Mouse (Mus musculus) stomach, embryonic 14.5 days (tissue): ENCODE measurements at regions not wholly inside any gene's neighbourhood (a gene's known extent, or its start where the extent isn't known, plus 50 kb on each side); places are given as distances from the start of the nearest gene placed in this dataset.

Experiments used
- ATAC-seq: fragments of 200-750 bp; cut with Nextera tagmentation; 2 replicates; pipeline ENCODE4 v1.8.0; 2017; ENCODE audit warnings: low read depth, moderate TSS enrichment; ENCODE audit not compliant: insufficient number of reproducible peaks, insufficient read depth, low FRiP score
- H3K27ac ChIP-seq: fragments of 300-500 bp; sonication (generic); 2 replicates; pipeline ENCODE4 v1.5.1; 2014; ENCODE audit warnings: mild to moderate bottlenecking, low read length, moderate library complexity, mixed read lengths
- H3K27me3 ChIP-seq: fragments of 300-500 bp; sonication (generic); 2 replicates; pipeline ENCODE4 v1.6.1; 2014; ENCODE audit warnings: low read length, control low read depth, mixed read lengths; ENCODE audit not compliant: control insufficient read depth, insufficient read depth
- H3K36me3 ChIP-seq: fragments of 300-500 bp; sonication (generic); 2 replicates; pipeline ENCODE4 v1.6.1; 2014; ENCODE audit warnings: mild to moderate bottlenecking, control low read depth, low read length, moderate library complexity, mixed read lengths; ENCODE audit not compliant: control insufficient read depth, insufficient read depth
- H3K4me1 ChIP-seq: fragments of 300-500 bp; sonication (generic); 2 replicates; pipeline ENCODE4 v1.6.1; 2014; ENCODE audit warnings: low read length, control low read depth, mixed read lengths; ENCODE audit not compliant: control insufficient read depth, insufficient read depth
- H3K4me2 ChIP-seq: fragments of 300-500 bp; sonication (generic); replicated peaks from 2 replicates; pipeline ENCODE4 v1.6.1; 2014; ENCODE audit warnings: low read depth, low read length, control low read depth
- H3K4me3 ChIP-seq: fragments of 300-500 bp; sonication (generic); 2 replicates; pipeline ENCODE4 v1.5.1; 2014; ENCODE audit warnings: low read depth, low read length, control low read depth
- H3K9ac ChIP-seq: fragments of 300-500 bp; sonication (generic); replicated peaks from 2 replicates; pipeline ENCODE4 v1.6.1; 2014; ENCODE audit warnings: low read depth, mild to moderate bottlenecking, control low read depth, low read length, moderate library complexity, mixed read lengths
- H3K9me3 ChIP-seq: fragments of 300-500 bp; sonication (generic); 2 replicates; pipeline ENCODE4 v1.6.1; 2016; ENCODE audit warnings: low read depth, low read length, control low read depth; ENCODE audit not compliant: control insufficient read depth
- WGBS: fragments of 180-500 bp; shearing (Covaris S2); extraction: QIAGEN DNeasy Blood & Tissue Kit; methylation state at CpG from one replicate; pipeline ENCODE4 v1.1.7; 2014; 5-methylcytosine and 5-hydroxymethylcytosine counted together

DNA sequence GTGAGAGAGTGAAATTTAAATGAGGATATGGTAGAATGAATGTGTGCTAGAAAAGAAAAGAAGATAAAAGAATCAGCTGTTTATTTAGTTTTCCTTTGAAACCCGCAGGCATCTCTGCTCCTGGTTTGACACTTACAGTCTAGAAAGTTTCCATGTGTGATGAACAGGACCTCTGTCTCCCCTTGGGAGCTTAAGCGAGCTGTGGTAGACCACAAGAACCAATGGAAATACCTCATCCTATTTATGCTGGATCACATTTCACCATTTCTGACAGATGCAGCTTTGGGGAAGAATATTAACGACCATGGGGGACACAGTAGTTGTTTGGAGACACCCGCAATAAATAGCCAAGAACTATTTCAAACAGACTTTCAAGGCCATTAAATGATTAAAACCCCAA is 71.2 kb upstream of the Cav2 start:
- 58% methylated on average over 4 of the region's 4 CpGs for WGBS
- H3K9me3 ChIP-seq = no peaks in the 10 kb centered on the region
- H3K36me3 ChIP-seq = no peaks in the 10 kb centered on the region
- H3K9ac ChIP-seq = no peak overlapping the region
- no peaks in the 10 kb centered on the region for H3K27me3 ChIP-seq
- no peak overlapping the region for H3K4me2 ChIP-seq
- no peak for ATAC-seq
- no peak overlapping the region for H3K4me3 ChIP-seq
- H3K27ac ChIP-seq = no peak overlapping the region
- no peaks in the 10 kb centered on the region for H3K4me1 ChIP-seq

DNA sequence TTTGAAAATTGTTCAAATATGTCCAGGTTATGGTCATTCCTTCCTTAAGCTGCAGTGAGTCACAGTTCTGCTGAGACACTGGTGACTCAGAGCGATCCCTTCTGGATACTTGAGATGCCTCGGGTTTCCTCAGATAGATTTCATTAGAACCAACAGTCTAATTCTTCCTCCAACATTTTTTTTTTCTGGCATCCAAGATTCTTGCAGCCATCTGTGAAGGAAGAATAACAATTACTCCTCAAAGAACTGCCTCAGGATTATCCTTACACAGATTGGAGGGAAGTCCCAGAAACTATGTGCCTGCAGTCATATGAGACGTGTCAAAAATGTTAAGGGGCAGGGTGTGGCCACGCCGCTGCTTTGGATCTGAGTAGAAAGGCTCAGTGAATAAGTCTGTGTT is 69.6 kb upstream of the Cav2 start:
- H3K27me3 ChIP-seq = no peaks in the 10 kb centered on the region
- no peak overlapping the region for H3K4me3 ChIP-seq
- no peaks in the 10 kb centered on the region for H3K9me3 ChIP-seq
- H3K9ac ChIP-seq = no peak overlapping the region
- WGBS = 50% methylated on average over 5 of the region's 5 CpGs
- no peaks in the 10 kb centered on the region for H3K36me3 ChIP-seq
- H3K27ac ChIP-seq = no peak overlapping the region
- no peak overlapping the region for H3K4me2 ChIP-seq
- no peak for ATAC-seq
- H3K4me1 ChIP-seq = no peaks in the 10 kb centered on the region

DNA sequence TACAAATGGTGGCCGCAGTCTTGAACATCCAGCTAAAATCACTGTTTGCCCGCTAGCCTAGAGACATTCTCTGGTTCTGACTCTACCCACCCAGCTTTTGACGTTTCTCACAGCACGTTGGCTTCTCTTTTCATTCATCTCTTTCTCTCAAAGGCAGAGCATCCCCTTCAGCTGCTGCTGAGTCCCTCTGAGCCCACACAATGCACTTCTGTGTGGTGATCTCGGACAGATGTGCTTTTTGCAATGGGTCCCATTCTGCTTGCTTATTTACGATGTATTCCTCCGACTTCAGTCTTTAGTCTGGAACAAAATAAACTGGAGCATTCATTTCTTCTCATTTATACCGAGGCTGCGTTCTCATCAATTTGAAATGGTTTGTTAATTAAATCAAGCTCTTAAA is 66.2 kb upstream of the Cav2 start:
- ATAC-seq = no peak
- H3K4me3 ChIP-seq = no peak overlapping the region
- no peak overlapping the region for H3K9ac ChIP-seq
- H3K4me1 ChIP-seq = no peaks in the 10 kb centered on the region
- no peak overlapping the region for H3K4me2 ChIP-seq
- H3K9me3 ChIP-seq = no peaks in the 10 kb centered on the region
- no peaks in the 10 kb centered on the region for H3K36me3 ChIP-seq
- H3K27ac ChIP-seq = no peak overlapping the region
- no peaks in the 10 kb centered on the region for H3K27me3 ChIP-seq
- WGBS = 81% methylated on average over 9 of the region's 9 CpGs

DNA sequence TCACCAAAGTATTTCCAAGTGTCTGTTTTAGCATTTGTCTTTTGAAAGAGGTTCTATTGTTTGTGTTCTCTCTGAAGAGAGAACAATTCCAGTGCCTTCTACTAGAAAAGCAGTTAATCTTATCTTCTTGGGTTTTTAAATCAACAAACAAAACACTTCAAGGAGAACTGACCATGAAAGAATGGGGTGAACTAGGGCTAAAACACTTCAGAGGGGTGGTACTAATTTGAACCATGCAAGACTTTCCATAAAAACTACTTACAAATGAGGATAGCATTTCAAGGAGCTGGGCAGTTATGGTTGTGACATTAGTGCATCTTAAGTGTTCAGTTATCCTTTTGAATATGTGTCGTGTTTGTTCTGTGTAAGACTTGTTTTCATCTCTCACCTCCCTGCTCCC is 64.5 kb upstream of the Cav2 start:
- H3K4me1 ChIP-seq = no peaks in the 10 kb centered on the region
- no peaks in the 10 kb centered on the region for H3K9me3 ChIP-seq
- no peak overlapping the region for H3K27ac ChIP-seq
- ATAC-seq = no peak
- 81% methylated on average over 1 of the region's 1 CpGs for WGBS
- no peaks in the 10 kb centered on the region for H3K27me3 ChIP-seq
- H3K36me3 ChIP-seq = no peaks in the 10 kb centered on the region
- H3K4me2 ChIP-seq = no peak overlapping the region
- H3K9ac ChIP-seq = no peak overlapping the region
- no peak overlapping the region for H3K4me3 ChIP-seq

DNA sequence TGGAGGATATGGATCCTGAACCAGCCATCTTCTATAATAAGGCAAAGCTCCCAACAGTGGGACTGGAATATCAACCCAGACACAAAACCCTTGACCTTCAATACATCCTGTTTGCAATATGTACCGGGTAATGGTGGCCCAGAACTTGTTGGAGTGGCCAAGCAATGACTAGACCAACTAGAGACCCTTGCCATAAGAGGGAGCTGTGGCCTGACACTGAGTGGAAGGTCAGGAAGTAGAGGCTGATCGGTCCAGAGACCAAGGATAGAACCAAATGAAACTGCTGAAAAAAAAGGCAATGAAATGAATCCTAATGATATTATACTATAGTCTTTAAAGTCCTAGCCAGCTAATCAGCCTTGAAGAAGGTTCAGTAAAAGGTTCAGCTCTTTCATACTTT is 57.2 kb upstream of the Cav2 start:
- Histone ChIP-seq H3K27me3 (no peaks in the 10 kb centered on the region), H3K4me2 (no peak overlapping the region), H3K9ac (no peak overlapping the region), H3K27ac (no peak overlapping the region), H3K9me3 (no peaks in the 10 kb centered on the region), H3K4me1 (no peaks in the 10 kb centered on the region), H3K4me3 (no peak overlapping the region), H3K36me3 (no peaks in the 10 kb centered on the region)
- WGBS = 84% methylated on average over 2 of the region's 2 CpGs
- ATAC-seq = no peak

DNA sequence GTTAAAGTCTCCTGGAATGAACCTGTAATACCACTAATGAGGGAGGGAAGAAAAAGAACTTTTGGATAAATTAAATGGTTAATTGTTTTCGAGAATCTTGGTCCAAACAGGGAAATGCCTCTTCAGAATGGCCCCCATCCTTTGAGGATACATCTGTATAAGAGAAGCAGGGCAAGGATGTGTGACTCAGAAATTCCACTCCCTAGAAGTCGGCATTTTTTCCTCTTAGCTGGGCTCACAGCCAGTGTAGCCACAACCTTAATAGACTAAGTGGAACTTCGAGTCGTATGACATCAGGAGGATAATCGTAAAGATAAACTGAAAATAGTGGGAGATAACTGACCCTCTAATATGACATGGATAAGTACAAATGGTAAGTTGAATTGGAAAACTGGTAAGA is 56.1 kb upstream of the Cav2 start:
- Histone ChIP-seq H3K36me3 (no peaks in the 10 kb centered on the region), H3K4me1 (no peaks in the 10 kb centered on the region), H3K4me3 (no peak overlapping the region), H3K9me3 (no peaks in the 10 kb centered on the region), H3K9ac (no peak overlapping the region), H3K4me2 (no peak overlapping the region), H3K27ac (no peak overlapping the region), H3K27me3 (no peaks in the 10 kb centered on the region)
- 59% methylated on average over 5 of the region's 5 CpGs for WGBS
- no peak for ATAC-seq

DNA sequence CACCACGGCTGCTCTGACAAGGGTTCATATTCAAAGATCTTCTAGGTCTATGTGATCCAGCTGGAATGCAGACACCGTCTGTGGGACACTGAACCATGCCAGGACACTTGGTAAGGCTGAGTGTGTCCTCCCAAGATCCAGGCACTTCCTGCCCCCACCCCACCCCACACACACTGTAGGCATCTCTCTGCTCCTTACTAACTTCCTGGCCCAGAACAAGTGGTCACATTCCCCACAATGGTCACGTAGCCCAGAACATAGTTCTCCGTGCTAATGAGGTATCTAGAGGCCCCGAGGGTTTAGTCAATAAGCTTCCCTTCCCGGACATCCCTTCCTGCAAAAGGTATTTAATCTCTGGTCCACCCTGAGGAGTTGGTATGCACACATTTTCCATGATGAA is 54.5 kb upstream of the Cav2 start:
- H3K4me3 ChIP-seq = no peak overlapping the region
- H3K36me3 ChIP-seq = no peaks in the 10 kb centered on the region
- no peak overlapping the region for H3K4me2 ChIP-seq
- H3K27me3 ChIP-seq = no peaks in the 10 kb centered on the region
- H3K9ac ChIP-seq = no peak overlapping the region
- no peaks in the 10 kb centered on the region for H3K9me3 ChIP-seq
- ATAC-seq = no peak
- no peaks in the 10 kb centered on the region for H3K4me1 ChIP-seq
- no peak overlapping the region for H3K27ac ChIP-seq
- 72% methylated on average over 6 of the region's 6 CpGs for WGBS
